Mouse (Mus musculus) granulocyte monocyte progenitor cell, adult 5-6 weeks (primary cell): Measurements from ENCODE around the gene Grid1. TPM values are rescaled to one million over a fixed set of nuclear protein-coding genes. Genes with fewer than 3 reads are reported as not detected.

Experiments
- ATAC-seq: replicated peaks from 2 replicates; pipeline ENCODE4 v1.8.0; 2016; ENCODE audit warnings: mild to moderate bottlenecking, moderate TSS enrichment, inconsistent platforms; ENCODE audit not compliant: poor library complexity, severe bottlenecking
- total RNA-seq, 2 experiments: library from RNA; stranded (forward) in 1 of 2; stranded (reverse) in 1 of 2; fragments of 200-712, 200-1000 nt in 1 of 2; fragments of >200 nt in 1 of 2; fragmentation: Nextera tagmentation in 1 of 2; gene quantifications; 2 replicates each; pipeline ENCODE4 v1.2.3; 2014 to 2017

Gene Grid1
- total RNA-seq, 2 experiments from 2014 or later = not detected

DNA sequence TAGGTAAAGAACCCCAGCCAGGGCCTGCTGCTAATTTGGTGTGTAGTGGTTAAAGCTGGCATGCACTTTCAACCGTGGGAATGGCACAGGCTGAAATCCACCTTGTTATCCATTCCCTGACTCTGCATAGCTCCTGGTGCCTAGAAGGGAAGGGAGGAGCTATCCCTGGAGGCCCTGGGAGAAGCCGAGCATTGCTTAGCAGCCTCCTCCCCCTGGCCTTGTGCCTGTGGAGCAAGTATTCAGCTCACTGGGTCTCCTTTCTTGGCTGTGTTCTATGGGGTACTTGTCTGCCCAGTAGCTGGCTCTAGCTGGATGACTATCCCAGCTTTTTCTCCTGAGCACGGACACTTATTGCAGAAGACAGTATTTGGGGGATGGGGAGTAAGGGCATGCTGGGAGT, 6.0 kb downstream of the Grid1 start:
- ATAC-seq = no peak

DNA sequence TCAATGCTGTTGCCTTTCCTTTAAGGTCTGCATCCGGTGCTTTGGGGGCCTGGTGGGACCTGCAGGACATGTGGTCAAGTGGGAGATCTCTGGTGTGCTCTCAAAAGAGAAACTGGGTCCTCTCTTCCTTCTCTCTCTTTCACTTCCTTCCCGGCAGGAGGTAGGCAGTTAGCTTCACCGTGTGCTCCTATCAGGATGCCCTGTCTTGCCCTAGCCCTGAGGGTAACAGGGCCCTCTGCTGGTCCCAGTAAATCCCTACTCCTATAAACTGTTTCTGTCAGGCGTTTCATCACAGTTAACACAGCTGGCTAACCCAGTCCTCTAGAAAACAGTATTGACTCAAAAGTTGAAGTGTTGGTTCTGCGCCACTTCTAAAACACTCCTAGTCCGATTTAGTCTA, 9.9 kb downstream of the Grid1 start:
- peak; percentile 58 for ATAC-seq

DNA sequence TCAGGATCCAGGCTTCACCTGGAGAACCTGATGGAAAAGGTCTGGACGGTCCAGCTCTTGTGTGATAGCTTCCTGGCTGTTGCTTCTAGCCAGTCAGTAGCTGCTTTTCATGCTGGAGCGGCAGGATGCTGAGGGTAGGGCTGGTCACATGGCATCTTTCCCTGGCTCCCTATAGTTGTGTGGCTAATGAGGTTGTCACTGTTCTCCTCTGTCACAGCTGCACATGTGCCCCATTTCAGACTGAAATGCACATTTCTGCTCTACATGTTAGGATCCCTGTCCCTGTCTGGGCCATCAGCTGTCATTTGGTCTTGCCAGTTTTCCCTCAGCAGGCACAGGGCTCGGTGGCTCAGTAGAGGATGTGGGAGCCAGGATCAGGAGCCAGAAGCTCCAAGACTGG, 17.2 kb downstream of the Grid1 start:
- ATAC-seq = no peak

DNA sequence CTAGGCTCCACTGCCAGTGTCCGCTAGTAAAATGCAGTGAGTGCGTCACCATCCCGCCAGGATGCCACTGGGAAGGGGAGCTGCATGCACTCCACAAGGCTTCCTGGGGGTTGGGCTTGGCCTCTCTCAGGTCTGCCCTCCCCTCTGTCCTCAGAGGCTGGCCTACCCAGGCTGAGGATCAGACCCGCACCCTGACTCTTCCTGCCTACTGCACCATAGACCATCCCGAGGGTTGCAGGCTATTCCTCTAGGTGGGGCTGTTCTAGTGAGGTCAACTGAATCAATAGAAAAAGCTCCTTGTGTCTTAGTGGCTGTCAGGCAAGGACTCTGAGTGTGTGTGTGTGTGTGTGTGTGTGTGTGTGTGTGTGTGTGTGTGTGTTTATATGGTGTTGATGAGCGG, 19.1 kb downstream of the Grid1 start:
- no peak for ATAC-seq

DNA sequence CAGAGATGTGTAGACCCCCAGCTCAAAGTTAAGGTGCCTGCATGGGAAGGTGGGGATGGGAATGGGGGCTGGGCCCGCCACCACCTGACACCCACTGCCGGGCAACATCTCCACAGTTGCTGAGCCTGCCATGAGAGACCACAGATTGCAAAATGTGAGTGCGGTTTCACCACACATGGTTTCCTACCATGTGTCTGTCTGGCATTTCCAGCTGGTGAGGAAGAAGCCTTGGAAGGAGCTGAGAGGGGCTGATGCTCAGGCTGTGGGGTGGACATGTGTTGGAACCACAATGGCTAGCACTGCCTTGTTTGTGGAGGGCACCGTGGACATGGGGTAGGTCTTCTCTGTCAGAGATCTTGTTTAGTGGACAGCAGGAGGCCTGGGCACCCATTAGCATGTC, 20.0 kb downstream of the Grid1 start:
- no peak for ATAC-seq

DNA sequence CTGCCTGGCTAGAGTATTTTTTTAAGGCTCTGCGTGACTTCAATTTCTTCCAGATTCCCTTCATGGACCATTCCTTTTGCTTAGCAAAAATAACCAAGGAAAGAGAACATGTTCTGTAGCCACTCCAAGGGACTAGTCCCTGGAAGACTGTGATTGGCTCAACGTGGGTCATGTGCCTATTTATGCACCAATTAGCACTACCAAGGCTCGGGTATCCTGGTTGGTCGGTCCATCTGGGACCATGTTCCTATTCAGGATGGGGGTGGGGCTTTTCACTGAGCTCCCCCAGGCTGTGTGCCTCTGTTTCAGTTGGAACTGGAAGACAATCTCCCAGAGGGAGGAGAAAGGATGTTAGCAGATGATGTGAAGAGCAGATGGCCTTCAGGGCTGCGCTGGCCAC, 23.7 kb downstream of the Grid1 start:
- no peak for ATAC-seq

DNA sequence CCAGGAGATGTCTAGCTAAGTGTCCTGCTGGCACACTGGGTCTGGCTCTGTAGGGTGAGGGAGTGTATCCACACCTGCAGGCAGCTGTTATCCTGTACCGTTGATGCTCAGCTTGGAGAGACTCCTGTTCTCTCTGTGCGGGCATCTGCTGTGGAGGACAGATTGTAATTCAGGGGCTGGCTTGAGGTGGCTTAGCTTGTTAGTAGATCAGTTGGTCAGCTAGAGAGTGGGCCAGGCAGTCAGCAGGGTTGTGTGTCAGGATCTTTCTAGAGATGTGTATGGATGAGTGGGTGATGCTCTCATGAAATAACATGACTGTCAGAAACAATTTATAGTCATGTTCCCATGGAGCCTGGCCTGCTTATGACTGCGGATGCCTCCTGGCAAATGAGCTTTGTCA, 24.3 kb downstream of the Grid1 start:
- no peak for ATAC-seq

DNA sequence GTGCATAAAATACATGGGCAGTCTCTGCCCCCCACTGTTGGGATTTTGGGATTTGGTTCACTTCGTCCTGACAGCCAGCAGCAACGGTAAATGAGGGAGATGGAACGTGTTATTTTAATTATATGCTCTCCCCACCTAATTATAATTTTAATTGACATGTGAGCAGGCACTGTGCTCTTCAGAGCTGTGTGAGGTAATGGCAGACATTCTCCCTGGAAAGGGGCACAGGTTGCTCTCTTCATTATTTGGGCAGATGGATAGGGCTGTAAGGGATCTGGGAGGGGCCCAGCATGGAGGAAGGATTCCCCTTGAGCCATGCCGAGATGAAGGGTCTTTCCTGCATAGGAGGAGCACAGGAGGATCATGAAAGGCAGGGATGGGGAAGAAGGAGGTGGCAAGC, 26.9 kb downstream of the Grid1 start:
- ATAC-seq = no peak

DNA sequence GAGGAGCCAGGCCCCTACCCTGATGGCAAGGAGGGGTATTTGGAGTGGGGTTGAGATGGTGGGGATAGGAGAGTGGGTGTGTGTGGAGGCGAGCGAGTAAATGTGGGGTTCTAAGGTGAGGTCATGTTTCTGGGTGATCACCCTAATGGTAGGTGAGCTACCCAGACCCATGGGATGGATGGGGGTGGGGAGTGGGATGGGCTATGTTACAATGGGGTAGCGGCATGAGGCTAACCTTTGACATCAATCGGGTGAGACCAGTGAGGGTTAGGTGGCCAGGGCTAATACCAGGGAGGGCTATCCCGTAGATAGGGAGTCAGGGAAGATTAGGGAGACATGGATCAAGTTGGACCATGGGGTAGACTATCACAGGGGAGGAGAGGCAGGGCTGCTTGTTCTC, 27.7 kb downstream of the Grid1 start:
- no peak for ATAC-seq

DNA sequence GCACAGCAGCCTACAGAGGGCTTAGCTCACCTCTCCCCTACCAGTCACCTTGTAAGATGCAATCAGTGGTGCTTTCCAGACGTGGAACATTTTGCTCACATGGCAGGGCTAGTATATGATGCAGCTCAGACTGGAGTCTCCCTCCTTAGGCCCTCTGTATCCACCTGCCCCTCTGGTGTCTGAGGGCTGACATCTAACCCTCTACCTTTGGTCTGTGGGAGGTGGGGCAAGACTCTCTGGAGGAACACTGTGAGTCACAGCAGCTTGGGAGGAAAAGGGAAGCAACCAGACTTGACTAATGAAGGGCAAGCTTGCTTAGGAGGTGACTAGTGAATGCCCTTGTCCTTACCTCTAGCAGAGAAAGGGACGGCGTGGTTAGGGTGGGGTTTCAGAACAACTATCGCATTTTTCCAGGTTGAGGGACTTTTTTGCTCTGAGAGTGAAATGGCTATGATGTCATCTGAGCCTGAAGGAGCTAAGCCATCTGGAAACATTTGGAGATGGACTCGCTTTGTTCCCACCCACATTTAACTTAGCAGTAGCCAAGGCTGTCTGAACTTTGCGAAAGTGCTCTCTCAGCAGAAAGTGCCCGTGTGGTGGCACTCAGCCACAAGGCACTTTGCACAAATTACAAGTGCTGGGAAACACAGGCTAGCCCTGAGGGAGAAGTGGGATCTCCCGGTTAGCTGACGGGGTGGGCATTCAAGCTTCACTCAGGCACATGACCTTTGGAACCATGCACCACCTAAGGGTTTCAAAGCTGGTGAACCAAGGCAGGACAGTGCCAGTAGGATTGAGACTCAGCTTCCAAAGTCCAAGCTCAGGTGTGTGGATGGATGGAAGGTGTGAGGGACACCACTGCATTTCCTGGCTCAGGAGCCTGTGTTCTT, 41.2 kb downstream of the Grid1 start:
- no peak for ATAC-seq

DNA sequence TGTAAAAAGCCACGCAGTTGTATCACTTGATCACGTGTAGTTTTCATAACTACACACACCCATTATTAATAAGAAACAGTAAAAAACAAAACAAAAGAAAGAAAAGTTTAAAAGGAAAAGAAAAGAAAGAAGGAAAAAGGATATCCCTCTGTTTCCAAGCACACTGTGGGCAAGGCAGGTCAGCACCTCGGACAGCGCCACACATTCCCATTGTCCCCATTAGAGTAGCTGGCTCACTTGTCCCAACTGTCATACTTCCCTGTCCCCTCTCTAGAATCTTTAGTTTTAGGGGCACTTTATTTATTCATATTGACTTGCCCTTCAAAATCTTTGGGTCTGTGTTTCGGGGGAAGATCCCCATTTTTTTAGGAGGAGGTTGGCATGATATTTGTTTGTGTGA, 47.4 kb downstream of the Grid1 start:
- ATAC-seq = no peak

DNA sequence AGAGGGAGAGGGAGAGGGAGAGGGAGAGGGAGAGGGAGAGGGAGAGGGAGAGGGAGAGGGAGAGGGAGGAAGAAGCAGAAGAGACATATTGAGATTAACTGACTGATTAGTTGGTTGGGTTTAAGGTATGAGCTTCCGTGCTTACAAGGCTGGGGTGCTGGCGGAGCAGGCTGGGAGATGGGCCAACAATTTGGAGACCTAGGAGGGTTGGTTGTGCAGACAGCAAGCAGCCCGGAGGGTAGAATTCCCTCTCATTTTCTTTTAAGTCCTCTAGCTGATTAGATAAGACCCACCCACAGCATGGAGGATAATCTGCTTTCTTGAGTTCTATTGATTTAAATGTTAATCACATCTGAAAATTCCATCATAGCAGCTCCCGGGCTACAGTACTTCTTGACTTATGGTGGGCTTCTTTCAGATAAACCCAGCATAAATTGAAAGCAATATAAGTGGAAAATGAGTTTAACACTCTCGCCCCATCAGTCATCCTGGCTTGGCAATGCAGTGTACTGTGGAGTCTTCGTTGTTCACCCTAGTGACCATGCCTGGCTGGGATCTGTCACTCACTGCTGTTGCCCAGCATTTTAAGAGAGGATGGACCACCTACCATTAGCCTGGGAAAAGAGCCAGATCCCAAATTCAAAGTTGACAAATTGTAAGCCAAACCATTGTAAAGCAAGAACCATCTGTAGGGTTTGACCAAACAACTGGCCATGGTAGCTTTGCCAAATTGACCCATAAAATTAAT, 48.8 kb downstream of the Grid1 start:
- ATAC-seq = no peak

DNA sequence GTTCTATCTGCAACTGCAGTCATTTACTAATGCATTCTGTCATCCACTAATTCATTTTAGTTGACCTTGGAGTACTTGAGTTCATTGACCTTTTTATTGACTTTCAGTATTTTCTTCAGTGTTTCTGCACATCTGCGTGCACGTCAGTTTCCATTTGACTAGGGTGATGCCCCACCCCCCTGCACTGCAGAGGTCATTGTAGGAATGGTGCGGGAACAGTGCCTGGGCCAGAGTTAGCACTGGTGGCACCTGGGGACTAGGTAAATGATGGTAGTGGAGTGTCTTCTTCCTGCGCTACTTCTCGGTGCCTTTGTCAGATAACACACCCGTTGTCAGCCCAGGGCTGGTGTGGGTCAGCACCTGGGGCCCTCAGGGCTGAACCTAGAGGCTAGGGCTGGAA, 60.1 kb downstream of the Grid1 start:
- ATAC-seq = no peak

DNA sequence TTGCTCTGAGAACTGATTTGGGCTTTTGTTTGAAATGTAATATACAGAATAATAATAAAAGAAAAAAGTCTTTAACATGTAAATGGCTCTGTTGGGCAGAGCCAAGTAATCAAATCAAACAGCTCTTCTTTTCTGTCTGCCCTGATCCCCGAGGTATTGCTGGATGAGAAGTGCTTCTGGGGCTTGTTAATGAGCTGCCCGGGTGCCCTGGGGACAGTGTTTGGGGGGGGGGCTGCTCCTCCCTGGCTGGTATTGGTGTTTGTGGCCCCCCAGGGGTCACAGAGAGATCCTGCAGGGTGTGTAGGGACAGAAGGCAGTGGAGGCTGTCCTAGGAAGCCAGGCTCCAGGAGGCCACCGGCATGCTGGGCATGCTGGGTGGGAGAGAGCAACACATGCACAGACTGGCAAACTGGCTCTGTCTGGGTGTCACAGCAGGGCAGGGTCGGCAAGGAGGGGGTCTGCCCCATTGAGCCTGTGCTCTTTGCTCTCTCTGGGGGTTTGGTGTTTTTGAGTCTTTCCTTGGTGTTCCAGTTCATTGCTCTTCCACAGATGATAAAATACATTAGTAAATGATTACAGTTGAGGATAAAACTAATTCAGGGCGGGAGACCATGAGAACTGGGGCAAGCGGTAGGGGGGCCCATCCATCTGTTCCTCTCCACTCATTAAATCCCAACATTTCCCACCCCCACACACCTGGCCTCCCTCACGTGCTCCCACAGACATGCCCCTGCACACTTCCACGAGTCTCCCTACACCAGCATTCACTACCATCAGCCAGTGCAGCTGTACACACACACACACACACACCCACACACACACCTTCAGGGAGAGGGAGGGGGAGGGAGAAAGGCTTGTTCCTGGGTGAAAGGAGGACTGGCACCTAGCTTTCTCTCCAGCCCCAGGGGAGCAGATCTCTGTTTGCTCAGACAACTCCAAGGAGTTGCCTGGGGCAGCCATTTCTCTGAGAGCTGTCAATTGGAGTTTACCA, 60.8 kb downstream of the Grid1 start:
- ATAC-seq = no peak

DNA sequence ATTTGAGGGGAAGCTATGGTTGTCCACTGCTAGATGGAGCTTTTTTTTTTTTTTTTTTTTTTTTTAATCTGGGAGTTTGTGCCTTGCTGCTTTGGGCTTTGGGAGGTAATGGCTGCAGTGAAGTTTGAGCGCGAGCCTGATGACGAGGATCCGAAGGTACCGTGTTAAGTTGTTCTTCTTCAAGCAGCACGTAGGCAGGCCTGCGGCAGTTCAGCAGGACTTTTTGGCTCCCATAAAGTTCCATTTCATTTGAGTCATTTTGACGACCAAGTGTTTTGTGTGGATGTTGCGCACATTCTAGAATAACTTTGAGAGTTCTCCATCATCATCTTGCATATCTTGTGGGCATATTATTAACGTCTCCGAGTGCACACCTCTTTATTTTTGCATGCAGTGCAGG, 64.3 kb downstream of the Grid1 start:
- no peak for ATAC-seq

DNA sequence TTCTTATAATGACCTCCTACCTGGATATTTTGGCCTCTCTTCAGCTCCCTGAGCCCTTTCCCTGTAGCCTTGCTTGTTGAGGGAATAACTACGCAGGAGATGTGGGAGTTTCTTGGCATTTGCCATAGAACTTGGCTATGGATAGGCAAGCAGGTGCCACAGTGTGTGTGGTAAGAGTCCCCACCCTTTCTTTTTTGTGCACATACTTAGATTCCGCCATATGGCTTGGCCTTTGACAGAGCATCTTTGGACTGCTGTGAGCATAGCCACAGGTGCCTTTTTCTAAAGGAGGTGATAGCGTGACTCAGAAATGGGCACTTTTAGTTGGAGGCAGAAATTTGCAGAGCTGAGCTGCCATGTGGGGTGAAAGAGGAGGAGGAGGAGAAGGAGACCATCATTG, 64.7 kb downstream of the Grid1 start:
- no peak for ATAC-seq

DNA sequence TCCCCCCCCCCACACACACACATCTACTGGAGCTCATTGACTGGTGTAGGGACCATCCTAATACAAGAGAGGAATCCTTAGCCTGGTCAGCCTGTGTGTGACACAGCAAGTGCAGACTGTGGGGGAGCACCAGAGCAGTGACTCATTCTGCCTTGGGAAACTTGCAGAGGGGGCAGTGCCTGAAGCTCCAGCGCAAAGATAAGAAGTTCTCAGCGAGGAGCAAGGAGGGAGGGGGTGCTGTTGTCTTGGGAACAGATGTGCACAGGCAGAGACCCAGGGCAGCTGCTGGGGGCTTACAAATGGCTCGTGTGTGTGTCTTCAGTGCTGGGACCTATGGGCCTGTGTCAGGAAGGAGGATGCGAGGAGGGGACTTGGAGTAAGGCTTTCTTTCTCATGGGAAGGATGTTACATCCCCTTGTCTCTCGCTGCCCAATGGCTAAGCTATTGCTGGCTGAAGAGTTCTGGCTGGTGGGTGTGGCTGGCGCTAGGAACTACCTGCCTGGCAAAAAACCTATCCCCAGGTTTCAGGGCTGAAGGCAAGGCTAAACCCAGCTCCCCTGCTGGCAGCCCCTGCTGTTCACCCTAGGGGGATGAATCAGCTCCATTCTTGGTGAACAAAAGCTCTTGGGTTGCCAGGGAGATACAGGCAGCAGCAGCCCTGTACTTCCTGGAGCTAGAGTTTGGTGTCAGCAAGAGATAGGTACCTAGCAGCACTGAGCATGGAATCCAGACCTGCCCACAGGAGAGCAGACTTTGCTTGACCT, 72.0 kb downstream of the Grid1 start:
- ATAC-seq = no peak

DNA sequence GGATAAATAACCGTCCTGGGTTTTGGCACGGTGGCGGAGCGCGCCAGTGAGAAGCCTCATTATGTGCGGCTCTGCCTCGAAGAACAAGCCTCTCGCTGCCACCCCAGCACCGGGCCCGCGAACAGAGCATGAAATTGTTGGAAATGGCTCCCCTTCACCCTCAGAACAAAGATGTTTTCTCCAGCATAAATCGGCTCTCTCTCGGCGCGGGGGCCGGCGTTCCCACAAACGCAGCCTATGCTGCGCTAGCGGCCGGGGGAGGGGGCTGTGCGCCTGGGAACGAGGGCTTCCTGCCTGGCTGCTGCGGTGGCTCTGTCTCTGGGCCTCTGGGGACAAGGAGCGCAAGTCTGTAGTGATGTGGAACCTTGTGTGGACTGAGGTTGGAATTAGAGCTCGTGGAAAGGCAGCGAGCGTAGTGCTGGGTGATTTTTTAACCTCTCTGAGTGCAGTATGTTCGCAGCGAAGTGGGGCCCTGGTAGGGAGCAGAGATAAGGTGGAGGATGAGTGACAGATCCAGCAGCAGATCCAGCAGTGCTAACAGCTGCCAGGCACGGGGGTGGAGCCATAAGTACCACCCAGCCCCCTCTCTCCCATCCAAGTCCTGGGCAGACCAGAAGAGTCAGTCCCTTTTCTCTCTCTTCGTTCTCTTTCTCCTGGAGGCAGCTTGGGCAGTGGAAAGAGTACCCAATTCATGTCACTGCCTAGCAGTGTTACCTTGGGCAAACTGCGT, 76.5 kb downstream of the Grid1 start:
- no peak for ATAC-seq

DNA sequence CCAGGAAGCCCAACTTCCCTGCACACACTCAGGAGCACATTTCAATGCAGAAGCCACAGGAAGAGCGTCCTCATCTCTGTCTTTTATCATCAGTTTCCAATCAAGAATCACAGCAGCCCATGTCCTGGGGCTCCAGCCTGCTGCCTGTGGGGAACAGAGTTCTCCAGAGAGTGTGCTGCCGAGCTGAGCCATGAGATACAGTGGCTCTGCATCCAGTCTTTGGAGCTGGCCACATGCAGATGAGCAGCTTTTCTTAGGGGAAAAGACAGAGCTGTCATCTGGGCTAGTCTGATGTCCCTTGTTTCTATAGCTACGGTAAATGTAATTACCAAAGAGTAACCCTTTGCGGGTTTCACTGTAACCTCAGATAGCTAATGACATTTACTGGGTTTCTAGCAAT, 83.9 kb downstream of the Grid1 start:
- ATAC-seq = no peak
